Mouse (Mus musculus): ENCODE measurements around the gene Dnal4. TPM values are rescaled to one million over a fixed set of nuclear protein-coding genes. Genes with fewer than 3 reads are reported as not detected.

The Dnal4 gene
- polyA plus RNA-seq, 1 experiment from 2014 or later = 40.9 TPM

GRCm38 (mm10) chr15:79760956-79761355 is 16.7 kb downstream of the Dnal4 start:
- 86% methylated on average over 6 of the region's 6 CpGs for WGBS
- Histone ChIP-seq H3K4me1 (ENCODE audit: control insufficient read depth in 2 of 2, insufficient read depth in 2 of 2, low read length in 2 of 2) (peaks cover under 1 to 5% of the 10 kb centered on the region in 2 experiments; a peak in 1 of 4 replicates), H3K27ac (replicated peaks in 1 of 2; ENCODE audit: control insufficient read depth in 1 of 2, insufficient read depth in 1 of 2, low read depth in 2 of 2, low read length in 2 of 2) (no peak overlapping the region), H3K36me3 (ENCODE audit: control insufficient read depth, insufficient read depth, low read length) (peaks cover 35% of the 10 kb centered on the region), H3K9ac (ENCODE audit: low read length) (no peak overlapping the region), H3K4me3 (ENCODE audit: control insufficient read depth in 1 of 2, insufficient read depth in 1 of 2, low read depth in 1 of 2, low read length in 2 of 2) (no peak overlapping the region), H3K27me3 (ENCODE audit: control insufficient read depth, insufficient read depth, low read length) (no peaks in the 10 kb centered on the region), H3K4me2 (ENCODE audit: low read length) (no peak overlapping the region), H3K9me3 (ENCODE audit: control insufficient read depth, low read length) (no peaks in the 10 kb centered on the region)
- no peak for ATAC-seq (ENCODE audit: insufficient number of reproducible peaks, insufficient read depth, low FRiP score, low read depth)

- H3K4me2 ChIP-seq (ENCODE audit: low read length) = no peak overlapping the region
- no peaks in the 10 kb centered on the region for H3K4me1 ChIP-seq (ENCODE audit: control insufficient read depth in 2 of 2, insufficient read depth in 2 of 2, low read length in 2 of 2)
- H3K9me3 ChIP-seq (ENCODE audit: control insufficient read depth, low read length) = no peaks in the 10 kb centered on the region
- no peak for ATAC-seq (ENCODE audit: insufficient number of reproducible peaks, insufficient read depth, low FRiP score, low read depth)
- H3K27ac ChIP-seq (replicated peaks in 1 of 2; ENCODE audit: control insufficient read depth in 1 of 2, insufficient read depth in 1 of 2, low read depth in 2 of 2, low read length in 2 of 2) = no peak overlapping the region
- no peak overlapping the region for H3K9ac ChIP-seq (ENCODE audit: low read length)
- WGBS = 84% methylated on average over 3 of the region's 3 CpGs
- peaks cover 13% of the 10 kb centered on the region for H3K36me3 ChIP-seq (ENCODE audit: control insufficient read depth, insufficient read depth, low read length)
- no peak overlapping the region for H3K4me3 ChIP-seq (ENCODE audit: control insufficient read depth in 1 of 2, insufficient read depth in 1 of 2, low read depth in 1 of 2, low read length in 2 of 2)
- H3K27me3 ChIP-seq (ENCODE audit: control insufficient read depth, insufficient read depth, low read length) = no peaks in the 10 kb centered on the region
Observed at GRCm38 (mm10) chr15:79757118-79757517, 20.5 kb downstream of the Dnal4 start.

GRCm38 (mm10) chr15:79755977-79756625 is 21.5 kb downstream of the Dnal4 start:
- ATAC-seq (ENCODE audit: insufficient number of reproducible peaks, insufficient read depth, low FRiP score, low read depth) = no peak
- Histone ChIP-seq H3K27ac (replicated peaks in 1 of 2; ENCODE audit: control insufficient read depth in 1 of 2, insufficient read depth in 1 of 2, low read depth in 2 of 2, low read length in 2 of 2) (no peak overlapping the region), H3K4me2 (ENCODE audit: low read length) (no peak overlapping the region), H3K36me3 (ENCODE audit: control insufficient read depth, insufficient read depth, low read length) (0 out of 2 replicates have a peak, but pooled peaks cover 3% of the 10 kb centered on the region), H3K27me3 (ENCODE audit: control insufficient read depth, insufficient read depth, low read length) (no peaks in the 10 kb centered on the region), H3K9ac (ENCODE audit: low read length) (no peak overlapping the region), H3K9me3 (ENCODE audit: control insufficient read depth, low read length) (no peaks in the 10 kb centered on the region), H3K4me1 (ENCODE audit: control insufficient read depth in 2 of 2, insufficient read depth in 2 of 2, low read length in 2 of 2) (no peaks in the 10 kb centered on the region), H3K4me3 (ENCODE audit: control insufficient read depth in 1 of 2, insufficient read depth in 1 of 2, low read depth in 1 of 2, low read length in 2 of 2) (no peak overlapping the region)
- 83% methylated on average over 8 of the region's 8 CpGs for WGBS

GRCm38 (mm10) chr15:79755176-79755575 is 22.5 kb downstream of the Dnal4 start:
- no peaks in the 10 kb centered on the region for H3K9me3 ChIP-seq (ENCODE audit: control insufficient read depth, low read length)
- ATAC-seq (ENCODE audit: insufficient number of reproducible peaks, insufficient read depth, low FRiP score, low read depth) = no peak
- WGBS = 83% methylated on average over 4 of the region's 4 CpGs
- H3K36me3 ChIP-seq (ENCODE audit: control insufficient read depth, insufficient read depth, low read length) = no peaks in the 10 kb centered on the region
- no peak overlapping the region for H3K4me2 ChIP-seq (ENCODE audit: low read length)
- H3K4me3 ChIP-seq (ENCODE audit: control insufficient read depth in 1 of 2, insufficient read depth in 1 of 2, low read depth in 1 of 2, low read length in 2 of 2) = no peak overlapping the region
- no peaks in the 10 kb centered on the region for H3K4me1 ChIP-seq (ENCODE audit: control insufficient read depth in 2 of 2, insufficient read depth in 2 of 2, low read length in 2 of 2)
- H3K9ac ChIP-seq (ENCODE audit: low read length) = no peak overlapping the region
- H3K27ac ChIP-seq (replicated peaks in 1 of 2; ENCODE audit: control insufficient read depth in 1 of 2, insufficient read depth in 1 of 2, low read depth in 2 of 2, low read length in 2 of 2) = no peak overlapping the region
- H3K27me3 ChIP-seq (ENCODE audit: control insufficient read depth, insufficient read depth, low read length) = no peaks in the 10 kb centered on the region

GRCm38 (mm10) chr15:79753873-79754272 is 23.8 kb downstream of the Dnal4 start:
- H3K4me1 ChIP-seq (ENCODE audit: control insufficient read depth in 2 of 2, insufficient read depth in 2 of 2, low read length in 2 of 2) = no peaks in the 10 kb centered on the region
- ATAC-seq (ENCODE audit: insufficient number of reproducible peaks, insufficient read depth, low FRiP score, low read depth) = no peak
- no peaks in the 10 kb centered on the region for H3K9me3 ChIP-seq (ENCODE audit: control insufficient read depth, low read length)
- H3K36me3 ChIP-seq (ENCODE audit: control insufficient read depth, insufficient read depth, low read length) = no peaks in the 10 kb centered on the region
- H3K9ac ChIP-seq (ENCODE audit: low read length) = no peak overlapping the region
- 44% methylated on average over 4 of the region's 4 CpGs for WGBS
- H3K27me3 ChIP-seq (ENCODE audit: control insufficient read depth, insufficient read depth, low read length) = no peaks in the 10 kb centered on the region
- no peak overlapping the region for H3K4me3 ChIP-seq (ENCODE audit: control insufficient read depth in 1 of 2, insufficient read depth in 1 of 2, low read depth in 1 of 2, low read length in 2 of 2)
- H3K27ac ChIP-seq (replicated peaks in 1 of 2; ENCODE audit: control insufficient read depth in 1 of 2, insufficient read depth in 1 of 2, low read depth in 2 of 2, low read length in 2 of 2) = no peak overlapping the region
- no peak overlapping the region for H3K4me2 ChIP-seq (ENCODE audit: low read length)

- no peak for ATAC-seq (ENCODE audit: insufficient number of reproducible peaks, insufficient read depth, low FRiP score, low read depth)
- H3K27me3 ChIP-seq (ENCODE audit: control insufficient read depth, insufficient read depth, low read length) = no peaks in the 10 kb centered on the region
- H3K36me3 ChIP-seq (ENCODE audit: control insufficient read depth, insufficient read depth, low read length) = no peaks in the 10 kb centered on the region
- 77% methylated on average over 3 of the region's 3 CpGs for WGBS
- no peak overlapping the region for H3K9ac ChIP-seq (ENCODE audit: low read length)
- H3K4me3 ChIP-seq (ENCODE audit: control insufficient read depth in 1 of 2, insufficient read depth in 1 of 2, low read depth in 1 of 2, low read length in 2 of 2) = no peak overlapping the region
- no peaks in the 10 kb centered on the region for H3K4me1 ChIP-seq (ENCODE audit: control insufficient read depth in 2 of 2, insufficient read depth in 2 of 2, low read length in 2 of 2)
- H3K9me3 ChIP-seq (ENCODE audit: control insufficient read depth, low read length) = no peaks in the 10 kb centered on the region
- H3K27ac ChIP-seq (replicated peaks in 1 of 2; ENCODE audit: control insufficient read depth in 1 of 2, insufficient read depth in 1 of 2, low read depth in 2 of 2, low read length in 2 of 2) = no peak overlapping the region
- no peak overlapping the region for H3K4me2 ChIP-seq (ENCODE audit: low read length)
Observed at GRCm38 (mm10) chr15:79753420-79753752, 24.3 kb downstream of the Dnal4 start.

GRCm38 (mm10) chr15:79752742-79753419 is 24.8 kb downstream of the Dnal4 start:
- Histone ChIP-seq H3K27ac (replicated peaks in 1 of 2; ENCODE audit: control insufficient read depth in 1 of 2, insufficient read depth in 1 of 2, low read depth in 2 of 2, low read length in 2 of 2) (no peak overlapping the region), H3K4me1 (ENCODE audit: control insufficient read depth in 2 of 2, insufficient read depth in 2 of 2, low read length in 2 of 2) (no peaks in the 10 kb centered on the region), H3K27me3 (ENCODE audit: control insufficient read depth, insufficient read depth, low read length) (no peaks in the 10 kb centered on the region), H3K36me3 (ENCODE audit: control insufficient read depth, insufficient read depth, low read length) (no peaks in the 10 kb centered on the region), H3K4me3 (ENCODE audit: control insufficient read depth in 1 of 2, insufficient read depth in 1 of 2, low read depth in 1 of 2, low read length in 2 of 2) (no peak overlapping the region), H3K9ac (ENCODE audit: low read length) (no peak overlapping the region), H3K9me3 (ENCODE audit: control insufficient read depth, low read length) (no peaks in the 10 kb centered on the region), H3K4me2 (ENCODE audit: low read length) (no peak overlapping the region)
- ATAC-seq (ENCODE audit: insufficient number of reproducible peaks, insufficient read depth, low FRiP score, low read depth) = no peak
- WGBS = 22% methylated on average over 11 of the region's 11 CpGs

GRCm38 (mm10) chr15:79751772-79752171 is 25.9 kb downstream of the Dnal4 start:
- Histone ChIP-seq H3K36me3 (ENCODE audit: control insufficient read depth, insufficient read depth, low read length) (no peaks in the 10 kb centered on the region), H3K9me3 (ENCODE audit: control insufficient read depth, low read length) (no peaks in the 10 kb centered on the region), H3K4me2 (ENCODE audit: low read length) (no peak overlapping the region), H3K9ac (ENCODE audit: low read length) (no peak overlapping the region), H3K4me3 (ENCODE audit: control insufficient read depth in 1 of 2, insufficient read depth in 1 of 2, low read depth in 1 of 2, low read length in 2 of 2) (no peak overlapping the region), H3K27me3 (ENCODE audit: control insufficient read depth, insufficient read depth, low read length) (no peaks in the 10 kb centered on the region), H3K27ac (replicated peaks in 1 of 2; ENCODE audit: control insufficient read depth in 1 of 2, insufficient read depth in 1 of 2, low read depth in 2 of 2, low read length in 2 of 2) (no peak overlapping the region), H3K4me1 (ENCODE audit: control insufficient read depth in 2 of 2, insufficient read depth in 2 of 2, low read length in 2 of 2) (no peaks in the 10 kb centered on the region)
- ATAC-seq (ENCODE audit: insufficient number of reproducible peaks, insufficient read depth, low FRiP score, low read depth) = no peak
- WGBS = 69% methylated on average over 17 of the region's 17 CpGs

Data from heart, embryonic 14.5 days (tissue).